Mouse (Mus musculus) liver, embryonic 14.5 days (tissue): Measurements from ENCODE around the gene Chst11. TPM values are rescaled to one million over a fixed set of nuclear protein-coding genes. Genes with fewer than 3 reads are reported as not detected.

Experiments used
- ATAC-seq: fragments of 200-750 bp; cut with Nextera tagmentation; 2 replicates; pipeline ENCODE4 v1.8.0; 2017; ENCODE audit warnings: moderate number of reproducible peaks, mild to moderate bottlenecking, moderate library complexity; ENCODE audit not compliant: insufficient read depth
- DNase-seq, 3 experiments: peaks; one replicate each; pipeline ENCODE4 v3.0.0-alpha.2; 2012 to 2013; ENCODE audit warnings: low read depth in 3 of 3, low spot score in 3 of 3
- H3K27ac ChIP-seq: fragments of 300-500 bp; sonication (generic); 2 replicates; pipeline ENCODE4 v1.5.1; 2014; ENCODE audit warnings: moderate library complexity, mild to moderate bottlenecking, control low read depth, inconsistent platforms
- H3K27me3 ChIP-seq: fragments of 300-500 bp; sonication (generic); 2 replicates; pipeline ENCODE4 v1.6.1; 2014; ENCODE audit warnings: mild to moderate bottlenecking, low read length, moderate library complexity; ENCODE audit not compliant: control insufficient read depth, insufficient read depth
- H3K36me3 ChIP-seq: fragments of 300-500 bp; sonication (generic); replicated peaks from 2 replicates; pipeline ENCODE4 v1.6.1; 2014; ENCODE audit warnings: low read depth; ENCODE audit not compliant: control insufficient read depth, insufficient read depth
- H3K4me1 ChIP-seq, 2 experiments: fragments of 200-500 bp in 1 of 2; fragments of 300-500 bp in 1 of 2; sonication (generic) in 1 of 2; replicated peaks; 2 replicates each; pipeline ENCODE4 v1.6.1; 2012 to 2014; ENCODE audit warnings: antibody characterized with exemption in 1 of 2, inconsistent platforms in 1 of 2, low read length in 1 of 2; ENCODE audit not compliant: control insufficient read depth in 2 of 2, insufficient read depth in 2 of 2
- H3K4me2 ChIP-seq: fragments of 300-500 bp; sonication (generic); 2 replicates; pipeline ENCODE4 v1.6.1; 2014; ENCODE audit warnings: low read depth, mild to moderate bottlenecking, control low read depth, moderate library complexity
- H3K4me3 ChIP-seq, 2 experiments: fragments of 200-500 bp in 1 of 2; fragments of 300-500 bp in 1 of 2; sonication (generic) in 1 of 2; 2 replicates each; pipeline ENCODE4 v1.5.1; 2012 to 2014; ENCODE audit warnings: low read depth in 2 of 2, low read length in 2 of 2, mild to moderate bottlenecking in 2 of 2, control low read depth in 1 of 2, inconsistent platforms in 1 of 2, moderate library complexity in 1 of 2; ENCODE audit not compliant: insufficient read depth in 1 of 2
- H3K9ac ChIP-seq: fragments of 300-500 bp; sonication (generic); replicated peaks from 2 replicates; pipeline ENCODE4 v1.6.1; 2014; ENCODE audit warnings: mild to moderate bottlenecking, control low read depth, moderate library complexity
- H3K9me3 ChIP-seq: fragments of 300-500 bp; sonication (generic); 2 replicates; pipeline ENCODE4 v1.6.1; 2016; ENCODE audit warnings: low read length, mixed read lengths; ENCODE audit not compliant: control insufficient read depth
- CTCF ChIP-seq: IDR thresholded peaks from 2 replicates; pipeline ENCODE4 v1.5.1; 2016; ENCODE audit warnings: antibody characterized with exemption, low read depth, control low read depth
- EP300 ChIP-seq: IDR thresholded peaks from 2 replicates; pipeline ENCODE4 v1.6.1; 2016; ENCODE audit warnings: antibody characterized with exemption, low read depth
- WGBS: fragments of 180-500 bp; shearing (Covaris S2); extraction: QIAGEN DNeasy Blood & Tissue Kit; methylation state at CpG from one replicate; pipeline ENCODE4 v1.1.7; 2014; ENCODE audit not compliant: insufficient replicate concordance; 5-methylcytosine and 5-hydroxymethylcytosine counted together
- polyA plus RNA-seq, 2 experiments: library from polyadenylated mRNA; depleted of rRNA in 1 of 2; stranded (reverse) in 1 of 2; unstranded in 1 of 2; fragments of >200 nt; fragmentation: Nextera tagmentation in 1 of 2; extraction: Ambion mirVana in 1 of 2; gene quantifications; 2 replicates each; pipeline versions ENCODE4 v1.2.1 to v1.2.3; 2012 to 2014

The Chst11 gene
- polyA plus RNA-seq, 2 experiments = 1.8 to 5.2 TPM

- no peaks in the 10 kb centered on the region for H3K27me3 ChIP-seq
- no peak for DNase-seq
- no peak for ATAC-seq
Measured at GRCm38 (mm10) chr10:83165521-83166243, 180.4 kb downstream of the Chst11 start.

GRCm38 (mm10) chr10:83166272-83166671 lies 181.0 kb downstream of the Chst11 start:
- 73% methylated on average over 9 of the region's 9 CpGs for WGBS
- Histone ChIP-seq H3K9me3 (no peaks in the 10 kb centered on the region), H3K4me2 (no peak overlapping the region), H3K4me1 (peaks cover 0 to 14% of the 10 kb centered on the region in 2 experiments; a peak in 3 of 4 replicates), H3K36me3 (no peaks in the 10 kb centered on the region), H3K27ac (no peak overlapping the region), H3K4me3 (no peak overlapping the region), H3K9ac (no peak overlapping the region), H3K27me3 (no peaks in the 10 kb centered on the region)
- DNase-seq (no peak), ATAC-seq (no peak)
- TF ChIP-seq EP300 = no peak
- no peak for TF ChIP-seq CTCF

More at GRCm38 (mm10) chr10:83165521-83166243, 180.4 kb downstream of the Chst11 start:
- H3K4me3 ChIP-seq = no peak overlapping the region
- peaks cover 0 to 14% of the 10 kb centered on the region in 2 experiments; a peak in 3 of 4 replicates for H3K4me1 ChIP-seq
- TF ChIP-seq EP300 (no peak), CTCF (no peak)
- no peak overlapping the region for H3K9ac ChIP-seq
- no peaks in the 10 kb centered on the region for H3K36me3 ChIP-seq
- H3K4me2 ChIP-seq = no peak overlapping the region
- no peaks in the 10 kb centered on the region for H3K9me3 ChIP-seq
- WGBS = 70% methylated on average over 11 of the region's 11 CpGs
- H3K27ac ChIP-seq = no peak overlapping the region

DNA sequence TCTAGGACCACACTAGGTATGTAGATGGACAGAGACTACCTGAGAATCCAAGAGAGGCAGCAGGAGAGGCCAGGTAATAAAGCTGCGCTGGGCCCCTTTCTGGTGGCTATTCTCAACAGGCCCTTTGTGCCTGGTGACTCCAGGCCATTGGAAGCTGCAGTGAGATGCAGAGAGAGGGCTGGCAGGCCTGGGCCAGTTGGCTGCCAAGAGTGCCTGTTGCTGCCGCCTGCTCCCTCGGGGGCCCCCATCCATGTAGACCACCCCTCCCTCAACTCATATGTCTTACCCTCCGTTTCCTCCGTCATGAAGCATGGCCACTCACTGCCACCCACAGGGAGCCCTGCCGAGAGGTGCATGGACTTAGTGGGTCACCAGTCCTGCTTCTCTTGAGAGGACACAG lies 182.2 kb downstream of the Chst11 start:
- no peak overlapping the region for H3K4me3 ChIP-seq
- no peaks in the 10 kb centered on the region for H3K36me3 ChIP-seq
- H3K4me2 ChIP-seq = no peak overlapping the region
- H3K27ac ChIP-seq = no peak overlapping the region
- no peak for TF ChIP-seq CTCF
- no peak for TF ChIP-seq EP300
- no peaks in the 10 kb centered on the region for H3K27me3 ChIP-seq
- 77% methylated on average over 6 of the region's 6 CpGs for WGBS
- DNase-seq (no peak), ATAC-seq (no peak)
- no peak overlapping the region for H3K9ac ChIP-seq
- H3K9me3 ChIP-seq = no peaks in the 10 kb centered on the region
- H3K4me1 ChIP-seq = peaks cover 0 to 10% of the 10 kb centered on the region in 2 experiments; a peak in 3 of 4 replicates

GRCm38 (mm10) chr10:83168303-83169056 lies 183.2 kb downstream of the Chst11 start:
- Histone ChIP-seq H3K27me3 (no peaks in the 10 kb centered on the region), H3K4me3 (no peak overlapping the region), H3K9ac (no peak overlapping the region), H3K4me1 (peaks cover 0 to 10% of the 10 kb centered on the region in 2 experiments; a peak in 3 of 4 replicates), H3K36me3 (no peaks in the 10 kb centered on the region), H3K4me2 (no peak overlapping the region), H3K27ac (no peak overlapping the region), H3K9me3 (no peaks in the 10 kb centered on the region)
- ATAC-seq (no peak), DNase-seq (no peak)
- WGBS = 43% methylated on average over 11 of the region's 11 CpGs
- TF ChIP-seq EP300 (no peak), CTCF (no peak)

GRCm38 (mm10) chr10:83169554-83169953 lies 184.3 kb downstream of the Chst11 start:
- WGBS = 76% methylated on average over 6 of the region's 6 CpGs
- H3K4me1 ChIP-seq = peaks cover 0 to 4% of the 10 kb centered on the region in 2 experiments; a peak in 2 of 4 replicates
- no peak for DNase-seq

More at GRCm38 (mm10) chr10:83169554-83169953, 184.3 kb downstream of the Chst11 start:
- Histone ChIP-seq H3K27ac (no peak overlapping the region), H3K4me3 (no peak overlapping the region), H3K36me3 (no peaks in the 10 kb centered on the region), H3K9me3 (no peaks in the 10 kb centered on the region), H3K9ac (no peak overlapping the region), H3K4me2 (no peak overlapping the region), H3K27me3 (no peaks in the 10 kb centered on the region)
- ATAC-seq = no peak
- TF ChIP-seq EP300 (no peak), CTCF (no peak)
